Mouse (Mus musculus): ENCODE results near the gene Depdc5. TPM values are rescaled to one million over a fixed set of nuclear protein-coding genes. Genes with fewer than 3 reads are reported as not detected.
"Not testable (repeated sequence)": the region's sequence is repeated elsewhere in the genome, so short reads cannot be mapped to it uniquely, and the experiment has no call there.

The Depdc5 gene
- polyA plus RNA-seq, 1 experiment, result 16.1 TPM

GRCm38 (mm10) chr5:32914071-32914470 lies 50.6 kb downstream of the Depdc5 start:
- no peak overlapping the region for H3K27ac ChIP-seq (ENCODE audit: control insufficient read depth, insufficient read depth, low read depth, low read length)
- no peak for TF ChIP-seq CTCF (IDR thresholded peaks at IDR 0.05; ENCODE audit: control insufficient read depth, insufficient read depth, insufficient replicate concordance, low read depth, low read length)
- TF ChIP-seq POLR2A (IDR thresholded peaks at IDR 0.05; ENCODE audit: control insufficient read depth, low read depth, low read length), result no peak
- no peaks in the 10 kb centered on the region for H3K4me1 ChIP-seq (ENCODE audit: control insufficient read depth, insufficient read depth, low read length)
- no peaks in the 10 kb centered on the region; the same call in none of the 2 replicates for H3K36me3 ChIP-seq (ENCODE audit: control insufficient read depth, insufficient read depth, low read length)
- no peak overlapping the region for H3K4me3 ChIP-seq (ENCODE audit: control insufficient read depth, low read depth, low read length)
- H3K27me3 ChIP-seq (ENCODE audit: control insufficient read depth, insufficient read depth, low read length), result no peaks in the 10 kb centered on the region

GRCm38 (mm10) chr5:32919281-32919680 lies 55.8 kb downstream of the Depdc5 start:
- H3K27me3 ChIP-seq (ENCODE audit: control insufficient read depth, insufficient read depth, low read length); H3K4me1 ChIP-seq (ENCODE audit: control insufficient read depth, insufficient read depth, low read length); H3K36me3 ChIP-seq (ENCODE audit: control insufficient read depth, insufficient read depth, low read length); H3K4me3 ChIP-seq (ENCODE audit: control insufficient read depth, low read depth, low read length); H3K27ac ChIP-seq (ENCODE audit: control insufficient read depth, insufficient read depth, low read depth, low read length): not testable (repeated sequence)

- Histone ChIP-seq H3K27me3 (ENCODE audit: control insufficient read depth, insufficient read depth, low read length) (no peaks in the 10 kb centered on the region), H3K4me1 (ENCODE audit: control insufficient read depth, insufficient read depth, low read length) (no peaks in the 10 kb centered on the region), H3K4me3 (ENCODE audit: control insufficient read depth, low read depth, low read length) (no peak overlapping the region), H3K36me3 (ENCODE audit: control insufficient read depth, insufficient read depth, low read length) (peaks cover 2% of the 10 kb centered on the region), H3K27ac (ENCODE audit: control insufficient read depth, insufficient read depth, low read depth, low read length) (no peak overlapping the region)
- no peak for TF ChIP-seq CTCF (IDR thresholded peaks at IDR 0.05; ENCODE audit: control insufficient read depth, insufficient read depth, insufficient replicate concordance, low read depth, low read length)
- no peak for TF ChIP-seq POLR2A (IDR thresholded peaks at IDR 0.05; ENCODE audit: control insufficient read depth, low read depth, low read length)
Measured at GRCm38 (mm10) chr5:32922906-32923305, 59.4 kb downstream of the Depdc5 start.

- Histone ChIP-seq H3K4me3 (ENCODE audit: control insufficient read depth, low read depth, low read length) (no peak overlapping the region), H3K27me3 (ENCODE audit: control insufficient read depth, insufficient read depth, low read length) (no peaks in the 10 kb centered on the region), H3K4me1 (ENCODE audit: control insufficient read depth, insufficient read depth, low read length) (no peaks in the 10 kb centered on the region), H3K36me3 (ENCODE audit: control insufficient read depth, insufficient read depth, low read length) (no peaks in the 10 kb centered on the region; the same call in none of the 2 replicates), H3K27ac (ENCODE audit: control insufficient read depth, insufficient read depth, low read depth, low read length) (no peak overlapping the region)
- TF ChIP-seq POLR2A (IDR thresholded peaks at IDR 0.05; ENCODE audit: control insufficient read depth, low read depth, low read length) (no peak), CTCF (IDR thresholded peaks at IDR 0.05; ENCODE audit: control insufficient read depth, insufficient read depth, insufficient replicate concordance, low read depth, low read length) (no peak)
Measured at GRCm38 (mm10) chr5:32930761-32931160, 67.3 kb downstream of the Depdc5 start.

GRCm38 (mm10) chr5:32934654-32935053 lies 71.2 kb downstream of the Depdc5 start:
- Histone ChIP-seq H3K4me1 (ENCODE audit: control insufficient read depth, insufficient read depth, low read length) (no peaks in the 10 kb centered on the region), H3K36me3 (ENCODE audit: control insufficient read depth, insufficient read depth, low read length) (no peaks in the 10 kb centered on the region; the same call in 1 of the 2 replicates), H3K4me3 (ENCODE audit: control insufficient read depth, low read depth, low read length) (no peak overlapping the region), H3K27me3 (ENCODE audit: control insufficient read depth, insufficient read depth, low read length) (no peaks in the 10 kb centered on the region), H3K27ac (ENCODE audit: control insufficient read depth, insufficient read depth, low read depth, low read length) (no peak overlapping the region)
- TF ChIP-seq POLR2A (IDR thresholded peaks at IDR 0.05; ENCODE audit: control insufficient read depth, low read depth, low read length), result no peak
- no peak for TF ChIP-seq CTCF (IDR thresholded peaks at IDR 0.05; ENCODE audit: control insufficient read depth, insufficient read depth, insufficient replicate concordance, low read depth, low read length)

GRCm38 (mm10) chr5:32940586-32940985 lies 77.1 kb downstream of the Depdc5 start:
- no peaks in the 10 kb centered on the region for H3K4me1 ChIP-seq (ENCODE audit: control insufficient read depth, insufficient read depth, low read length)
- H3K27me3 ChIP-seq (ENCODE audit: control insufficient read depth, insufficient read depth, low read length), result no peaks in the 10 kb centered on the region
- no peak overlapping the region for H3K27ac ChIP-seq (ENCODE audit: control insufficient read depth, insufficient read depth, low read depth, low read length)
- no peak for TF ChIP-seq CTCF (IDR thresholded peaks at IDR 0.05; ENCODE audit: control insufficient read depth, insufficient read depth, insufficient replicate concordance, low read depth, low read length)
- no peak for TF ChIP-seq POLR2A (IDR thresholded peaks at IDR 0.05; ENCODE audit: control insufficient read depth, low read depth, low read length)
- peaks cover 2% of the 10 kb centered on the region for H3K36me3 ChIP-seq (ENCODE audit: control insufficient read depth, insufficient read depth, low read length)
- H3K4me3 ChIP-seq (ENCODE audit: control insufficient read depth, low read depth, low read length), result no peak overlapping the region

GRCm38 (mm10) chr5:32941209-32941924 lies 77.9 kb downstream of the Depdc5 start:
- Histone ChIP-seq H3K36me3 (ENCODE audit: control insufficient read depth, insufficient read depth, low read length) (peaks cover 3% of the 10 kb centered on the region), H3K27ac (ENCODE audit: control insufficient read depth, insufficient read depth, low read depth, low read length) (no peak overlapping the region), H3K4me1 (ENCODE audit: control insufficient read depth, insufficient read depth, low read length) (no peaks in the 10 kb centered on the region), H3K4me3 (ENCODE audit: control insufficient read depth, low read depth, low read length) (no peak overlapping the region), H3K27me3 (ENCODE audit: control insufficient read depth, insufficient read depth, low read length) (no peaks in the 10 kb centered on the region)
- TF ChIP-seq CTCF (IDR thresholded peaks at IDR 0.05; ENCODE audit: control insufficient read depth, insufficient read depth, insufficient replicate concordance, low read depth, low read length) (no peak), POLR2A (IDR thresholded peaks at IDR 0.05; ENCODE audit: control insufficient read depth, low read depth, low read length) (no peak)
